Mouse (Mus musculus) heart, postnatal 0 days (tissue): Measurements from ENCODE around the gene Dennd4b. TPM values are rescaled to one million over a fixed set of nuclear protein-coding genes. Genes with fewer than 3 reads are reported as not detected.
A peak's percentile ranks its signal among the peaks of the same experiment; 100 is the strongest.
"Not testable (repeated sequence)": the region's sequence is repeated elsewhere in the genome, so short reads cannot be mapped to it uniquely, and the experiment has no call there.

ENCODE experiments used
- ATAC-seq: fragments of 200-750 bp; cut with Nextera tagmentation; 2 replicates; pipeline ENCODE4 v1.8.0; 2017; ENCODE audit warnings: low read depth, moderate number of reproducible peaks, moderate library complexity; ENCODE audit not compliant: insufficient read depth
- DNase-seq: peaks from one replicate; pipeline ENCODE4 v3.0.0-alpha.2; 2016; ENCODE audit warnings: low spot score
- H3K27ac ChIP-seq: fragments of 300-500 bp; sonication (generic); 2 replicates; pipeline ENCODE4 v1.5.1; 2014; ENCODE audit warnings: low read depth, mild to moderate bottlenecking
- H3K27me3 ChIP-seq: fragments of 300-500 bp; sonication (generic); 2 replicates; pipeline ENCODE4 v1.6.1; 2014; ENCODE audit warnings: low read length, mixed read lengths; ENCODE audit not compliant: control insufficient read depth, insufficient read depth
- H3K36me3 ChIP-seq: fragments of 300-500 bp; sonication (generic); replicated peaks from 2 replicates; pipeline ENCODE4 v1.6.1; 2014; ENCODE audit warnings: low read length, mixed read lengths; ENCODE audit not compliant: control insufficient read depth, insufficient read depth
- H3K4me1 ChIP-seq: fragments of 300-500 bp; sonication (generic); 2 replicates; pipeline ENCODE4 v1.6.1; 2014; ENCODE audit warnings: antibody characterized with exemption; ENCODE audit not compliant: control insufficient read depth, insufficient read depth
- H3K4me2 ChIP-seq: fragments of 300-500 bp; sonication (generic); 2 replicates; pipeline ENCODE4 v1.6.1; 2014; ENCODE audit warnings: low read depth, mild to moderate bottlenecking, low read length, moderate library complexity
- H3K4me3 ChIP-seq: fragments of 300-500 bp; sonication (generic); 2 replicates; pipeline ENCODE4 v1.5.1; 2014; ENCODE audit warnings: low read depth, low read length
- H3K9ac ChIP-seq: fragments of 300-500 bp; sonication (generic); replicated peaks from 2 replicates; pipeline ENCODE4 v1.6.1; 2014; ENCODE audit warnings: low read depth, low read length, mixed read lengths
- H3K9me3 ChIP-seq: fragments of 300-500 bp; sonication (generic); replicated peaks from 2 replicates; pipeline ENCODE4 v1.6.1; 2016; ENCODE audit warnings: low read length; ENCODE audit not compliant: control insufficient read depth
- CTCF ChIP-seq: IDR thresholded peaks from 2 replicates; pipeline ENCODE4 v1.5.1; 2016; ENCODE audit warnings: antibody characterized with exemption, control low read depth, low read depth
- EP300 ChIP-seq: IDR thresholded peaks from 2 replicates; pipeline ENCODE4 v1.6.1; 2016; ENCODE audit warnings: antibody characterized with exemption, low read depth
- WGBS: fragments of 180-500 bp; shearing (Covaris S2); extraction: QIAGEN DNeasy Blood & Tissue Kit; methylation state at CpG from one replicate; pipeline ENCODE4 v1.1.7; 2014; 5-methylcytosine and 5-hydroxymethylcytosine counted together
- polyA plus RNA-seq: library from polyadenylated mRNA; unstranded; fragments of >200 nt; fragmentation: Nextera tagmentation; extraction: Ambion mirVana; gene quantifications from 2 replicates; pipeline ENCODE4 v1.2.1, GENCODE M21; 2015
- total RNA-seq: library from RNA; depleted of rRNA; stranded (reverse); fragments of >200 nt; gene quantifications from 2 replicates; pipeline ENCODE4 v1.2.3, GENCODE M21; 2014; ENCODE audit warnings: low replicate concordance

Gene Dennd4b
- total and polyA plus RNA-seq, 2 experiments from 2014 or later = 4.6 to 32.6 TPM

DNA sequence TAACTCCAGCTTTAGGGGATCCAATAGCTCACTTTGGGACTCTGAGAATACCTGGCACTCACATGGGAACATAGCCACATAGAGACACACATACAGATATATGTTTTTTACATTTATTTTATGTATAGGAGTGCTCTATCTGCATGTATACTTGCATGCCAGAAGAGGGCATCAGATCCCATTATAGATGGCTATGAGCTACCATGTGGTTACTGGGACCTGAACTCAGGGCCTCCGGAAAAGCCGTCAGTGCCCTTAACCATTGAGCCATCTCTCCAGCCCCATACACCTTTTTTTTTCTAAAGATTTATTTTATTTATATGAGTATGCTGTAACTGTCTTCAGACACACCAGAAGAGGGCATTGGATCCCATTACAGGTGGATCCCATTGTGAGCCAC, 19.2 kb downstream of the Dennd4b start:
- Histone ChIP-seq H3K36me3 (peaks cover 21% of the 10 kb centered on the region), H3K9ac (no peak overlapping the region), H3K4me2 (no peak overlapping the region), H3K27ac (no peak overlapping the region), H3K4me1 (no peaks in the 10 kb centered on the region), H3K9me3 (no peaks in the 10 kb centered on the region), H3K4me3 (no peak overlapping the region), H3K27me3 (no peaks in the 10 kb centered on the region)
- WGBS = 96% methylated on average over 2 of the region's 2 CpGs
- no peak for DNase-seq
- ATAC-seq = no peak
- TF ChIP-seq EP300 = no peak
- no peak for TF ChIP-seq CTCF

DNA sequence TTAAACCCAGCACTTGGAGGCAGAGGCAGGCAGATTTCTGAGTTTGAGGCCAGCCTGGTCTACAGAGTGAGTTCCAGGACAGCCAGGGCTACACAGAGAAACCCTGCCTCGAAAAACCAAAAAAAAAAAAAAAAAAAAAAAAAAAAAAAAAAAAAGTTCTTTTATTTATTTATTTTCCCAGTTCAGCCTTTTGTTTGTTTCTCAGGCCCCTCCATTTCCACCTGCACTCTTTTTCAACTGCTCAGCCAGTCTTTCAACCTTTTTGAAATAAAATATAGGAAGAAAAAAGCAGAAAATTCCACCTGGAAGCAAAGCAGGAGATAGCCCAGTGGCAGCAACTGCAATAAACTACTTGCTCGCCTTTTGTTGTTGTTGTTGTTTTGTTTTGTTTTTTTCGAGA, 24.4 kb downstream of the Dennd4b start:
- ATAC-seq, H3K9ac ChIP-seq, H3K36me3 ChIP-seq, H3K4me3 ChIP-seq, H3K4me1 ChIP-seq, H3K9me3 ChIP-seq, H3K4me2 ChIP-seq, H3K27ac ChIP-seq, H3K27me3 ChIP-seq, DNase-seq: not testable (repeated sequence)
- WGBS = 59% methylated on average over 2 of the region's 3 CpGs

DNA sequence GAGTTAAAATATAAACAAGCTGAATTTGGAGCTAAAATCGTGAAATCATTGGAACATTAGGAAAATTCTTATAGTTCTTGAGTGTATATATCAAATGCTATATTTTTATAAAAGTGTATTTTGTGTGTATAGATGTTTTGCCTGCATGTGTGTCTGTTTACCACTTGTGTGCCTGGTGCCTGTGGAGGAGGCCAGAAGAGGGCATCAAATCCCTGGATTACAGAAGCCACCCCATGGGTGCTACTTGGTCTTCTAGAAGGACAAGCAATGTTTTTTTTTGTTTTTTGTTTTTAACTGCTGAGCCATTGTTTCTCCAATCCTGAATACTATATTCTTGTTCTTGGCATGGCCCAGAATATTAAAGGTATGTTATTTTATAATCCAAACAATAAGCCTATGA, 25.6 kb downstream of the Dennd4b start:
- Histone ChIP-seq H3K4me1 (peaks cover 21% of the 10 kb centered on the region), H3K9me3 (no peaks in the 10 kb centered on the region), H3K4me2 (no peak overlapping the region), H3K9ac (no peak overlapping the region), H3K27ac (no peak overlapping the region), H3K27me3 (no peaks in the 10 kb centered on the region), H3K4me3 (no peak overlapping the region), H3K36me3 (no peaks in the 10 kb centered on the region)
- DNase-seq (no peak), ATAC-seq (no peak)
- 82% methylated on average over 1 of the region's 1 CpGs for WGBS
- TF ChIP-seq EP300 = no peak
- TF ChIP-seq CTCF = peak; percentile 38

DNA sequence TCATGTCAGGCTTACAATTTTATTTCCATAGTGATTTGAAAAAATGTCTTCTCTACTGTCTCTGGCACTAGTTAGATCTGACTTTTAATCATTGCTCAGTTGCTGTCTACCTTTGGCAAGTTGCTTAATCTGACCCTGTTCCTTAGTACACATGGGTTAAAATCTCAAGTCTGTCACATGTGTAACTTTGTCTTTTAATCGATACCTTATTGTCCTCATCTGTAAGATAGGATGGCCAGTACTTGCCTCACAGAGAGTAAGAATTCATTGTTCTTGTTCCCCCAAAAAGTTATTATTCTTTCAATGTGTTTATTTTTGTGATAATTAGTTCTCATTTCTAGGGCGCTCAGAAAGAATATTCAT, 27.0 kb downstream of the Dennd4b start:
- peak overlapping the region; percentile 76 for H3K4me2 ChIP-seq
- H3K9ac ChIP-seq = peak overlapping the region; percentile 83
- ATAC-seq (no peak), DNase-seq (no peak)
- H3K4me3 ChIP-seq = peak overlapping the region; percentile 96
- H3K27ac ChIP-seq = peak overlapping the region; percentile 93
- H3K27me3 ChIP-seq = no peaks in the 10 kb centered on the region
- WGBS = 30% methylated on average over 2 of the region's 2 CpGs
- H3K36me3 ChIP-seq = no peaks in the 10 kb centered on the region; the same call in 1 of the 2 replicates
- H3K9me3 ChIP-seq = no peaks in the 10 kb centered on the region
- peaks cover 25% of the 10 kb centered on the region for H3K4me1 ChIP-seq
- no peak for TF ChIP-seq CTCF
- no peak for TF ChIP-seq EP300

DNA sequence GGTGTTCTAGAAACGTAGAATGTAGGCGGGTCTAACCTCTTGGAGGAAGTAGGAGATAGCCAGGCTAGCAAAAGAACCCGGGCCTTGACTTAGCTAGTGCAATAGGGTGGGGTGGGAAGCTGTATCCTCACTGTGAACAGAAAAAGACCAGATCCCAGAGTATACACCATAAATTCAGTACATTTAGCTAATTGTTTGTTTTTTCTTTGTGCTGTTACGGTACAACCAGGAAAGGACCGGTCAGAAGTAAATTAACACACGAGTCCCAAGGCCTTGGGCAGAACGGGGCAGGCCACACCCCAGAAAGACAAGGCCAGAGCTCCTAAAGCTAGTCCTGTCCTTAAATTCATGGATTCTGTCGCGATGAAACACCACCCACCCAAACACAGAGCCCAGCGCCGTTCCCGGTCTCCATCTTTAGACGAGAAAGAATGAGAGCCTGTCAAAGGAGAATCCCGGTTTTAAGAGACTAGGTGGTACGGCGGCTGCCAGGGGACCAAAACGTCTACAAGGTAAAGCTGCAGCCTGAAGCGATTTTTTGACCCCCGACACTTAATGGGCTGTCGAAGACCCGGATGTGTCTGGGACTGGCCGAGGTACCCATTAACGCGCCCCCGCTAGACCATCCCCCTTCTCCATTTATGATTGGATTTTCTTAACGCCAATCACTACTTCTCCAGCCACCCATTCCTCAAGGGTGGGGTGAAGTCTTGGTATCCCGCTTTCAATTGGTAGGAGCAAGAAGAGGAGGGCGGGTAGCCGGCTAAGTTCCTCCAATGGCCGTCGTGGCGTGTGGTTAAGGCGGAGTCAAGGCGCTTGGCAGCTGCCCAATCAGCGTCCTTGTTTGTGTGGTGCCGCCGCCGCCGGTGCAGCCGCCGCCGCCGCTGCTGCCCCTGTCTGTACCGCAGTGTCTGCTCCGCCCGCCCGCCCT, 27.6 kb downstream of the Dennd4b start, which contains the start of gene Gatad2b:
Gene Gatad2b (plus strand): TSS at position 834 of the 931 bp plus-strand sequence.
- no peaks in the 10 kb centered on the region for H3K9me3 ChIP-seq
- no peaks in the 10 kb centered on the region; the same call in 1 of the 2 replicates for H3K36me3 ChIP-seq
- H3K27me3 ChIP-seq = no peaks in the 10 kb centered on the region
- WGBS = under 1% methylated on average over 45 of the region's 47 CpGs
- peak within 1 kb of the TSS; percentile 99 for H3K27ac ChIP-seq
- TF ChIP-seq CTCF (no peak), EP300 (peak; percentile 82; the same call in 1 of the 2 replicates)
- H3K4me1 ChIP-seq = peaks cover 25% of the 10 kb centered on the region
- ATAC-seq (peak; percentile 97), DNase-seq (peak; percentile 100)
- peak within 1 kb of the TSS; percentile 97 for H3K9ac ChIP-seq
- peak within 1 kb of the TSS; percentile 78 for H3K4me2 ChIP-seq
- peak within 1 kb of the TSS; percentile 96 for H3K4me3 ChIP-seq
